ENCODE assay signal across 31 mouse cellular contexts in genomic region chr11:53615172-53615571, GRCm38 (mm10). TPM values are rescaled to one million over a fixed set of nuclear protein-coding genes. Genes with fewer than 3 reads are reported as not detected.
"Had no signal": no experiment of that assay in that cellular context is flagged by ENCODE, and none has a peak within 500 bp of the region (broad histone marks: within the 10 kb centered on the region; RNA-seq: fewer than 3 reads in every experiment).

No protein-coding gene starts in this region.

- H3K27me3 ChIP-seq: limb, embryonic 12.5 days; limb, embryonic 15.5 days; midbrain, embryonic 13.5 days; neural tube, embryonic 13.5 days had no signal

- H3K4me1 ChIP-seq: limb, embryonic 12.5 days; limb, embryonic 15.5 days; midbrain, embryonic 13.5 days; neural tube, embryonic 13.5 days had no signal

- H3K27ac ChIP-seq: kidney, postnatal 0 days; limb, embryonic 12.5 days; limb, embryonic 15.5 days; midbrain, embryonic 10.5 days; midbrain, embryonic 13.5 days; neural tube, embryonic 13.5 days had no signal

- H3K9me3 ChIP-seq: limb, embryonic 15.5 days; midbrain, embryonic 10.5 days; midbrain, embryonic 13.5 days; neural tube, embryonic 13.5 days had no signal

- ATAC-seq: inflammation-experienced regulatory T-cells, adult 6 months; intestine, embryonic 16.5 days; midbrain, embryonic 13.5 days; midbrain, embryonic 16.5 days had no signal

- H3K4me2 ChIP-seq: limb, embryonic 12.5 days; limb, embryonic 15.5 days; midbrain, embryonic 13.5 days; neural tube, embryonic 13.5 days had no signal

- H3K36me3 ChIP-seq: limb, embryonic 12.5 days; limb, embryonic 15.5 days; midbrain, embryonic 10.5 days; midbrain, embryonic 13.5 days; neural tube, embryonic 13.5 days had no signal

- H3K9ac ChIP-seq: limb, embryonic 12.5 days; limb, embryonic 15.5 days; midbrain, embryonic 13.5 days; neural tube, embryonic 13.5 days had no signal

- DNase-seq: kidney, adult 2 months; kidney, postnatal 36 days; layer of hippocampus, postnatal 36 days; left cerebral cortex, postnatal 4 days; lung, adult 2 months; lung, postnatal 14 days; lung, postnatal 4 days; thymus, adult 18-20 months; thymus, postnatal 36 days had no signal

- H3K4me3 ChIP-seq: limb, embryonic 12.5 days; limb, embryonic 15.5 days; midbrain, embryonic 10.5 days; midbrain, embryonic 13.5 days; myocyte; neural tube, embryonic 13.5 days had no signal

RNA-seq across cellular contexts. Expression of gene Il4, which starts 3.3 kb away (rescaled TPM):
- total RNA-seq: layer of hippocampus, adult 8-10 months; layer of hippocampus, postnatal 10 days; layer of hippocampus, postnatal 36 days; left cerebral cortex, postnatal 14 days; left cerebral cortex, postnatal 4 days had no signal
- polyA plus RNA-seq: kidney, adult 2 months; lung, adult 2 months; small intestine, adult 2 months; testis, adult 2 months had no signal

RNA-seq across cellular contexts. Expression of gene Il13, which starts 19.3 kb away (rescaled TPM):
- total RNA-seq: layer of hippocampus, adult 8-10 months; layer of hippocampus, postnatal 10 days; layer of hippocampus, postnatal 36 days; left cerebral cortex, adult 8-10 months; left cerebral cortex, postnatal 14 days; left cerebral cortex, postnatal 4 days; neutrophil, adult 5-6 weeks had no signal
- polyA plus RNA-seq: inflammation-experienced regulatory T-cells, adult 6 months; intestine, embryonic 16.5 days; kidney, adult 2 months; kidney, embryonic 14.5 days; kidney, postnatal 0 days; limb, embryonic 12.5 days; limb, embryonic 15.5 days; lung, adult 2 months; lung, embryonic 16.5 days; midbrain, embryonic 10.5 days; midbrain, embryonic 13.5 days; midbrain, embryonic 16.5 days; myocyte; neural tube, embryonic 13.5 days; spleen, adult 2 months; stomach, embryonic 16.5 days; urinary bladder, adult 2 months had no signal
